8 mouse cellular contexts compared by ENCODE assay signal in genomic region chr5:123343707-123344627, GRCm38 (mm10). TPM values are rescaled to one million over a fixed set of nuclear protein-coding genes. Genes with fewer than 3 reads are reported as not detected.
DNase-seq lines count a peak whose midpoint lies in the region; ATAC-seq and TF ChIP-seq lines count a peak whose summit lies in the region.

Bcl7a (plus strand) TSS chr5:123343834.

- H3K27ac ChIP-seq in ES-E14 (ENCODE audit: insufficient read depth, low read depth, low read length, poor library complexity, severe bottlenecking), result peak within 1 kb of the TSS; percentile 76
- peak within 1 kb of the TSS; percentile 100 for H3K27ac ChIP-seq in forebrain, embryonic 15.5 days (replicated peaks)
- H3K27ac ChIP-seq in liver, embryonic 16.5 days (ENCODE audit: low read length), result peak within 1 kb of the TSS; percentile 78
- H3K27ac ChIP-seq in neural tube, embryonic 13.5 days (replicated peaks), result peak within 1 kb of the TSS; percentile 99

- no peaks in the 10 kb centered on the region for H3K27me3 ChIP-seq in forebrain, embryonic 15.5 days
- no peaks in the 10 kb centered on the region for H3K27me3 ChIP-seq in liver, embryonic 16.5 days (ENCODE audit: control insufficient read depth, insufficient read depth, low read depth, low read length)
- no peaks in the 10 kb centered on the region for H3K27me3 ChIP-seq in neural tube, embryonic 13.5 days

- in situ Hi-C loops in ES-E14 (cut with MboI; ENCODE audit: low sequenced_read_pairs in 2 of 2, unreplicated experiment in 2 of 2), result no loop called here

- H3K9me3 ChIP-seq in ES-E14 (ENCODE audit: control insufficient read depth, insufficient read depth, low read depth, low read length), result no peaks in the 10 kb centered on the region
- no peaks in the 10 kb centered on the region for H3K9me3 ChIP-seq in forebrain, embryonic 15.5 days
- H3K9me3 ChIP-seq in liver, embryonic 16.5 days (replicated peaks; ENCODE audit: control insufficient read depth, low read length), result no peaks in the 10 kb centered on the region
- no peaks in the 10 kb centered on the region for H3K9me3 ChIP-seq in neural tube, embryonic 13.5 days

- peak; percentile 91 for ATAC-seq in forebrain, embryonic 15.5 days (replicated peaks)
- peak; percentile 82 for ATAC-seq in liver, embryonic 16.5 days (ENCODE audit: low read depth)
- peak; percentile 91 for ATAC-seq in neural tube, embryonic 13.5 days (ENCODE audit: low read depth)

- H3K36me3 ChIP-seq in ES-E14 (ENCODE audit: control insufficient read depth, insufficient read depth, low read length, poor library complexity, severe bottlenecking), result no peaks in the 10 kb centered on the region; the same call in 1 of the 2 replicates
- no peaks in the 10 kb centered on the region for H3K36me3 ChIP-seq in forebrain, embryonic 15.5 days
- H3K36me3 ChIP-seq in liver, embryonic 16.5 days (ENCODE audit: control insufficient read depth, insufficient read depth), result no peaks in the 10 kb centered on the region
- no peaks in the 10 kb centered on the region for H3K36me3 ChIP-seq in neural tube, embryonic 13.5 days

- DNase-seq in ES-E14 (ENCODE audit: low read depth, low spot score), result peak; percentile 77
- DNase-seq in cerebellum, adult 11 months, result peak; percentile 87
- DNase-seq in heart, postnatal 14 days, result peak; percentile 94 to 95
- DNase-seq in large intestine, adult 2 months (ENCODE audit: low read depth, low spot score), result peak; percentile 68
- peak; percentile 89 for DNase-seq in telencephalon, adult 2 months (ENCODE audit: low read depth, low spot score)

- peak within 1 kb of the TSS; percentile 93 for H3K9ac ChIP-seq in ES-E14 (ENCODE audit: insufficient read depth, low read depth, low read length, poor library complexity, severe bottlenecking)
- peak within 1 kb of the TSS; percentile 97 for H3K9ac ChIP-seq in forebrain, embryonic 15.5 days (replicated peaks)
- H3K9ac ChIP-seq in liver, embryonic 16.5 days (ENCODE audit: low read depth, low read length), result peak within 1 kb of the TSS; percentile 84
- H3K9ac ChIP-seq in neural tube, embryonic 13.5 days, result peak within 1 kb of the TSS; percentile 89

- H3K4me3 ChIP-seq in ES-E14 (ENCODE audit: insufficient read depth in 1 of 2, low read depth in 1 of 2, low read length in 2 of 2, poor library complexity in 1 of 2, severe bottlenecking in 1 of 2), result peak within 1 kb of the TSS; percentile 85 to 94
- H3K4me3 ChIP-seq in forebrain, embryonic 15.5 days, result peak within 1 kb of the TSS; percentile 93
- H3K4me3 ChIP-seq in liver, embryonic 16.5 days (ENCODE audit: low read depth, low read length), result peak within 1 kb of the TSS; percentile 85
- H3K4me3 ChIP-seq in neural tube, embryonic 13.5 days, result peak within 1 kb of the TSS; percentile 63

- 2% methylated on average over 59 of the region's 69 CpGs for WGBS in forebrain, embryonic 15.5 days
- WGBS in large intestine, adult 2 months, result under 1% methylated on average over 66 of the region's 69 CpGs
- WGBS in liver, embryonic 16.5 days (ENCODE audit: insufficient replicate concordance), result under 1% methylated on average over 68 of the region's 69 CpGs
- WGBS in neural tube, embryonic 13.5 days, result 1% methylated on average over 68 of the region's 69 CpGs

- H3K4me2 ChIP-seq in forebrain, embryonic 15.5 days (replicated peaks), result peak within 1 kb of the TSS; percentile 75
- H3K4me2 ChIP-seq in liver, embryonic 16.5 days (ENCODE audit: low read depth, low read length), result peak within 1 kb of the TSS; percentile 94
- peak within 1 kb of the TSS; percentile 89 for H3K4me2 ChIP-seq in neural tube, embryonic 13.5 days

- intact Hi-C loops in heart, postnatal 14 days (cut with DNase I), result loop anchor here (2.0 to 10.0 kb wide), 2 partner anchors 17 to 59 kb away; no protein-coding TSS in a partner anchor

- peaks cover 2 to 20% of the 10 kb centered on the region in 2 experiments; a peak in 3 of 4 replicates for H3K4me1 ChIP-seq in ES-E14 (ENCODE audit: control insufficient read depth in 2 of 2, insufficient read depth in 2 of 2, low read length in 2 of 2, poor library complexity in 1 of 2)
- H3K4me1 ChIP-seq in forebrain, embryonic 15.5 days, result peaks cover 38% of the 10 kb centered on the region
- H3K4me1 ChIP-seq in liver, embryonic 16.5 days (ENCODE audit: control insufficient read depth, low read depth, low read length), result peaks cover 15% of the 10 kb centered on the region
- peaks cover 38% of the 10 kb centered on the region for H3K4me1 ChIP-seq in neural tube, embryonic 13.5 days (replicated peaks)

TF ChIP-seq in ES-E14, 5 proteins besides CTCF, POLR2A, EP300 and RAD21:
- TF ChIP-seq MAFK (IDR thresholded peaks at IDR 0.05; ENCODE audit: insufficient read depth, low read depth, low read length) (no peak), ZC3H11A (IDR thresholded peaks at IDR 0.05; ENCODE audit: borderline replicate concordance, low read depth, low read length) (no peak), HCFC1 (IDR thresholded peaks at IDR 0.05; ENCODE audit: borderline replicate concordance, insufficient read depth, low read length) (no peak)
TF ChIP-seq in ES-E14: peak in this region for 0.

RNA-seq across cellular contexts. Expression of gene Bcl7a, which starts in this region (rescaled TPM):
- total RNA-seq in ES-E14 (2012; rRNA removed), result 8.0 and 13.7 TPM in 2 replicates
- polyA plus RNA-seq in forebrain, embryonic 15.5 days (2015; fragmentation: Nextera tagmentation; extraction: Ambion mirVana), result 80.6 and 89.3 TPM in 2 replicates
- total RNA-seq in heart, postnatal 14 days (2021), result 1 to 10 TPM; 9.1 to 9.5 TPM
- polyA plus RNA-seq in large intestine, adult 2 months (2012; rRNA removed), result 4.1 and 5.9 TPM in 2 replicates
- polyA plus RNA-seq in liver, embryonic 16.5 days (2015; fragmentation: Nextera tagmentation; extraction: Ambion mirVana), result 5.5 and 6.0 TPM in 2 replicates
- polyA plus RNA-seq in neural tube, embryonic 13.5 days (2015; fragmentation: Nextera tagmentation; extraction: Ambion mirVana), result 47.4 and 52.6 TPM in 2 replicates

Comparison
In these comparisons a context has a peak if more than half of its experiments do, and no peak if none do; other contexts are left out.
1. Peak in every context shown above with its lines: DNase-seq, ATAC-seq, H3K4me3 ChIP-seq and H3K27ac ChIP-seq.